Mouse (Mus musculus) embryo, embryonic 10.5 days (tissue): Measurements from ENCODE around the gene Fam186a.

Experiments used
- DNase-seq: peaks from one replicate; pipeline ENCODE4 v3.0.0-alpha.2; 2015; ENCODE audit warnings: low spot score

The Fam186a gene

GRCm38 (mm10) chr15:99872543-99872942 is 94.3 kb downstream of the Fam186a start:
- no peak for DNase-seq
